Mouse (Mus musculus) splenic B cell, adult 2 months (primary cell): ENCODE measurements at regions not wholly inside any gene's neighbourhood (a gene's known extent, or its start where the extent isn't known, plus 50 kb on each side); places are given as distances from the start of the nearest gene placed in this dataset.

Source experiments
- DNase-seq: peaks from one replicate; pipeline ENCODE4 v3.0.0-alpha.2; 2011; ENCODE audit warnings: low read depth, low spot score
- H3K27me3 ChIP-seq: 2 replicates; pipeline ENCODE4 v1.6.1; 2012; ENCODE audit warnings: mild to moderate bottlenecking, low read length, moderate library complexity, mixed read lengths; ENCODE audit not compliant: control insufficient read depth, poor library complexity, insufficient read depth, severe bottlenecking
- H3K36me3 ChIP-seq: 2 replicates; pipeline ENCODE4 v1.6.1; 2012; ENCODE audit warnings: mild to moderate bottlenecking, low read length, moderate library complexity, mixed read lengths; ENCODE audit not compliant: control insufficient read depth, poor library complexity, insufficient read depth, severe bottlenecking

GRCm38 (mm10) chr14:46475945-46476344 lies 85.5 kb upstream of the Bmp4 start:
- no peaks in the 10 kb centered on the region for H3K27me3 ChIP-seq
- no peak for DNase-seq
- no peaks in the 10 kb centered on the region for H3K36me3 ChIP-seq

DNA sequence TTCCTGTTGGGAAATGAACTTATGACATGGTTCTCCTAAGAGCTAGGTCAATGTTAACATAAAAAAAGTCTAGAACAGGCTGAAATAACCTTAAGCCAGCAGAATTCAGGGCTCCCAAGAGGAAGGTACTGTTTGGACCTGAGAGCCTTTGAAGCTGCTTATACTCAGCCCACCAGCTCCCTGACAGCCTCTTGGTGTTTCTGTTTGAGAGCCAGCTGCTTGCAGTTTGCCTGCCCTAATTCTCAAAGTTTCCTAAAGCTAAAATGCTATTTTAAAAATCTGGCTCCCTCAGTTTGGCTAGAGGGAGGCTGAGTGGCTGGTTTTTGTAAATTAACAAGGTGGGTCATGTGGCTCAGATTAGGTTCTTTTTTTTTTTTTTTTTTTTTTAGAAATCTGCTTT lies 72.5 kb upstream of the Bmp4 start:
- Histone ChIP-seq H3K27me3 (no peaks in the 10 kb centered on the region), H3K36me3 (no peaks in the 10 kb centered on the region)
- no peak for DNase-seq

- no peak for DNase-seq
- H3K27me3 ChIP-seq: no peaks in the 10 kb centered on the region
- H3K36me3 ChIP-seq: no peaks in the 10 kb centered on the region
These were observed 71.5 kb upstream of the Bmp4 start for GRCm38 (mm10) chr14:46461960-46462359.

DNA sequence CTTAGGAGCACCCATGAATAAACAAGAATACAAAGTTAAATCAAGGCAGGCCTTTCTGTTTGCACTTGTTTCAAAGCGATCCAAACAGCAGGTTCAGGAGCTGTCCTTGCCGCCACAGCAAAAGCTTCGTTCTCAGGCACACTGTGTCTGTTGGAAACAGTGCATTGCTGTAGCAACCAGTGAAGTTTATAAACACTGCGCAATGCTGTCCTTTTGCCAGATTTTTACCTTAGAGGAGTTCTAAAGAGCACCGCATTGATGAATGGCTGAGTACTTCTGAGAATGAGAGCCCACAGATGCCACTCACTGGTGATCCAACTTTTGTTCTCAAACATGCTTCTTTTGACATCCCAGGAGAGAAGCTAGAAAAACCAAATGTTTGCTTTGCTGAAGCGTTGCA lies 64.0 kb upstream of the Bmp4 start:
- Histone ChIP-seq H3K27me3 (no peaks in the 10 kb centered on the region), H3K36me3 (no peaks in the 10 kb centered on the region)
- no peak for DNase-seq

DNA sequence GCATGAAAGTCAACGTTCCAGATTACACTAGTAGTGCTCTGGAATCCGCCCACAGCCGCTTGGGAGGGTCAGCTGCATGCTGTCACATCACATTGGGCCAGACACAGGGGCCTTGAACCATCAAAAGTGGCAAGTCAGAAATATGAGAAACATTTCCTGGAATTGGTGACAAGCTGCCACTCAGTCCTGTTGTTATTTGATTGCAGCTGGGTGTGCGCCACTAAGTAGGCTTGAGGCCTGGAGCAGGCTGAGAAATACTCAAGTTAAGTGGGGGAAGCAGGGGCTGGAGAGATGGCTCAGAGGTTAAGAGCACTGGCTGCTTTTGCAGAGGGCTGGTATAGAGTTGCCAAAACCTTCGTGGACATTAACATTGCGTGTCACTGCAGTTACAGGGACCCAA lies 51.2 kb upstream of the Bmp4 start:
- DNase-seq: no peak
- Histone ChIP-seq H3K27me3 (no peaks in the 10 kb centered on the region), H3K36me3 (no peaks in the 10 kb centered on the region)
